Mouse (Mus musculus) CH12.LX (cell line): Measurements from ENCODE around the gene Lcn10. TPM values are rescaled to one million over a fixed set of nuclear protein-coding genes. Genes with fewer than 3 reads are reported as not detected.
"Not testable (repeated sequence)": the region's sequence is repeated elsewhere in the genome, so short reads cannot be mapped to it uniquely, and the experiment has no call there.

Experiments used
- DNase-seq: peaks from one replicate; pipeline ENCODE4 v3.0.0-alpha.2; 2013; ENCODE audit errors: extremely low read depth
- H3K27ac ChIP-seq: 2 replicates; pipeline ENCODE4 v1.5.1; 2012; ENCODE audit warnings: low read depth, mild to moderate bottlenecking, control low read depth, moderate library complexity; ENCODE audit not compliant: insufficient read depth
- H3K27me3 ChIP-seq: replicated peaks from 2 replicates; pipeline ENCODE3; 2012; ENCODE audit warnings: inconsistent platforms
- H3K36me3 ChIP-seq, 2 experiments: replicated peaks in 1 of 2; 2 replicates each; pipeline versions ENCODE3 to v1.6.1; 2012; ENCODE audit warnings: inconsistent platforms in 1 of 2, low read length in 1 of 2, mild to moderate bottlenecking in 1 of 2, mixed read lengths in 1 of 2, moderate library complexity in 1 of 2; ENCODE audit not compliant: control insufficient read depth in 1 of 2, insufficient read depth in 1 of 2
- H3K4me1 ChIP-seq, 2 experiments: 2 replicates each; pipeline ENCODE4 v1.6.1; 2012; ENCODE audit warnings: inconsistent platforms in 1 of 2, moderate library complexity in 1 of 2; ENCODE audit not compliant: insufficient read depth in 2 of 2, control insufficient read depth in 1 of 2
- H3K4me2 ChIP-seq: 2 replicates; pipeline ENCODE4 v1.6.1; 2012; ENCODE audit warnings: low read depth, mild to moderate bottlenecking, control low read depth; ENCODE audit not compliant: poor library complexity, insufficient read depth, severe bottlenecking
- H3K4me3 ChIP-seq, 3 experiments: fragments of 150-350 bp in 1 of 3; sonication (generic) in 1 of 3; replicated peaks in 1 of 3; 2 replicates each; pipeline versions ENCODE3 to v1.5.1; 2011 to 2012; ENCODE audit warnings: low read depth in 2 of 3, low read length in 2 of 3, mild to moderate bottlenecking in 2 of 3, moderate library complexity in 2 of 3, control low read depth in 1 of 3, improper control_type of control experiment in 1 of 3, inconsistent platforms in 1 of 3, mixed read lengths in 1 of 3; ENCODE audit not compliant: poor library complexity in 1 of 3
- H3K79me2 ChIP-seq: replicated peaks from 2 replicates; pipeline ENCODE4 v1.6.1; 2012; ENCODE audit warnings: mild to moderate bottlenecking, moderate library complexity; ENCODE audit not compliant: control insufficient read depth, poor library complexity, insufficient read depth, severe bottlenecking; ENCODE audit errors: extremely low read depth
- H3K9ac ChIP-seq: 2 replicates; pipeline ENCODE4 v1.6.1; 2012; ENCODE audit warnings: low read depth, mild to moderate bottlenecking, control low read depth, moderate library complexity; ENCODE audit not compliant: insufficient read depth
- H3K9me3 ChIP-seq: replicated peaks from 2 replicates; pipeline ENCODE3; 2012; ENCODE audit warnings: low read length, inconsistent platforms, mixed read lengths
- CHD2 ChIP-seq: IDR thresholded peaks from 2 replicates; pipeline ENCODE4 v1.6.1; 2011; ENCODE audit warnings: low read length, improper control_type of control experiment
- CTCF ChIP-seq, 2 experiments: IDR thresholded peaks in 1 of 2; conservative IDR thresholded peaks in 1 of 2; 2 replicates each; pipeline ENCODE4 v1.5.1; 2011 to 2012; ENCODE audit warnings: low read depth in 2 of 2, low read length in 2 of 2, improper control_type of control experiment in 1 of 2, inconsistent platforms in 1 of 2, mild to moderate bottlenecking in 1 of 2, moderate library complexity in 1 of 2
- E2F4 ChIP-seq: IDR thresholded peaks from 2 replicates; pipeline ENCODE4 v1.6.1; 2011; ENCODE audit warnings: low read depth, low read length, improper control_type of control experiment; ENCODE audit not compliant: insufficient replicate concordance
- KAT2A ChIP-seq: IDR thresholded peaks from 2 replicates; pipeline ENCODE4 v1.6.1; 2012; ENCODE audit warnings: low read length, improper control_type of control experiment, inconsistent platforms; ENCODE audit not compliant: insufficient replicate concordance
- MAFK ChIP-seq: IDR thresholded peaks from 2 replicates; pipeline ENCODE4 v1.6.1; 2011; ENCODE audit warnings: low read length, improper control_type of control experiment; ENCODE audit not compliant: insufficient replicate concordance
- RAD21 ChIP-seq: IDR thresholded peaks from 2 replicates; pipeline ENCODE4 v1.6.1; 2011; ENCODE audit warnings: low read depth, mild to moderate bottlenecking, low read length, improper control_type of control experiment, moderate library complexity
- SMC3 ChIP-seq: IDR thresholded peaks from 2 replicates; pipeline ENCODE4 v1.6.1; 2011; ENCODE audit warnings: low read depth, low read length, improper control_type of control experiment
- dilution Hi-C: fragments of 300-500 bp; cut with MboI; formaldehyde crosslinking; loops from 2 replicates; pipeline ENCODE4 v1.14.3; 2020; ENCODE audit warnings: low sequenced_read_pairs; ENCODE audit not compliant: extremely low pct_unique_long_range_greater_than_20kb, extremely low pct_ligation_motif_present
- in situ Hi-C: fragments of 300-500 bp; cut with MboI; formaldehyde crosslinking; loops from 3 replicates; pipeline ENCODE4 v1.14.3; 2019; ENCODE audit warnings: low sequenced_read_pairs, low pct_ligation_motif_present, low pct_unique_long_range_greater_than_20kb, mixed read lengths
- polyA plus RNA-seq: library from polyadenylated mRNA; unstranded; fragments of >175 nt; gene quantifications from 2 replicates; pipeline ENCODE4 v1.2.1, GENCODE M21; 2012; ENCODE audit warnings: low read depth; ENCODE audit not compliant: insufficient read length
- total RNA-seq, 2 experiments: library from RNA; depleted of rRNA; stranded (reverse); fragments of 300-350 nt in 1 of 2; fragments of >200 nt in 1 of 2; gene quantifications; 2 replicates each; pipeline ENCODE4 v1.2.3; 2012 to 2014

Gene Lcn10
- total and polyA plus RNA-seq, 3 experiments = not detected

DNA sequence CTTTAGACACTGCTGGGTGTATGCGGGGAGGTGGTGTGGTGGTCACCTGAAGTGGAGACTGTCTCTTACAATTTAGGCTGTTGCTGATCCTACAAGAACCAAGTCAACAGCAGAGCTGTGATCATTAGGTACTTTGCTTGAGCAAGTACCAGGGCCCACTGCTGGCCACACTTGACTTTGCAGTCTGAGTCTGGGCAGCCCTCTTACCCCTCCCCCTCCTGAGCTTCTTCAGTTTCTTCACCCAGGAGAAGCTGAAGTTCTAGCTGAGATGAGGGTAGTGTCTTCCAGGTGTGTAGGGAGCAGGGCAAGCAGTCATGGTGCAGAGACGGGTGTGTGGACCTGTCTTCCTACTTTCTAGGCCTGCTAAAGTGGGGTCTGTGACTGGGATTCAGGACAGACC lies 25.6 kb downstream of the Lcn10 start:
- H3K9me3 ChIP-seq = no peaks in the 10 kb centered on the region
- peaks cover 0 to 9% of the 10 kb centered on the region in 2 experiments for H3K36me3 ChIP-seq
- in situ Hi-C loops = no loop called here
- H3K79me2 ChIP-seq = no peaks in the 10 kb centered on the region
- peak; percentile 71 for DNase-seq
- no peak overlapping the region for H3K4me2 ChIP-seq
- TF ChIP-seq CHD2 = peak; percentile 75
- TF ChIP-seq CTCF (conservative IDR thresholded peaks at IDR 0.05 in 1 of 2, IDR thresholded peaks at IDR 0.05 in 1 of 2; ENCODE audit: low read depth in 2 of 2, low read length in 2 of 2) = peak; percentile 31 to 65; a peak in 3 of 4 replicates
- peak; percentile 41 for TF ChIP-seq SMC3
- TF ChIP-seq MAFK = no peak
- no peak for TF ChIP-seq KAT2A
- no peak for TF ChIP-seq E2F4
- peak; percentile 22 for TF ChIP-seq RAD21
- H3K27me3 ChIP-seq = peaks cover 11% of the 10 kb centered on the region
- peak overlapping the region in 2 of 3 experiments; percentile 27 to 59 for H3K4me3 ChIP-seq
- dilution Hi-C loops = no loop called here
- H3K27ac ChIP-seq = no peak overlapping the region
- peaks cover 0 to 12% of the 10 kb centered on the region in 2 experiments; a peak in 2 of 4 replicates for H3K4me1 ChIP-seq
- H3K9ac ChIP-seq = no peak overlapping the region

DNA sequence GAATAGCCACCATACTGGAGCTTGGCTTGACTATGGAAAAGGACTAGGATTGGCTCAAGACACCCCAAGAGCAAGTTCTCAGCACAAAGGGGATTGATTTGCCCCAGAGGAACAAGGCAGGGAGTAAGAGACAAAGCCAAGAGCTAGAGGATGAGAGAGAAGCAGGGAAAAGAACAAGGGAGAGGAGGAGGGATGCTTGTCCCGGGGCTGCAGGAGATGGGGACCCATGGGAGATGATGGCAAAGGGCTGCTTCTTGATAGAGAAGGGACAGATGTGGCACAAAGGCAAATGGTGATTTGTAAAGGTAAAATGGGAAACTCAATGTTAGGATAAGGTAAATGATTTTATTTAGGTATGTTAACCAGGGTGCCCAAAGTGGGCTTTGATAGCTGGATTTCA lies 26.5 kb downstream of the Lcn10 start:
- H3K79me2 ChIP-seq, H3K36me3 ChIP-seq, H3K4me3 ChIP-seq, H3K9me3 ChIP-seq, H3K9ac ChIP-seq, H3K4me2 ChIP-seq, H3K27me3 ChIP-seq, dilution Hi-C loops, in situ Hi-C loops, DNase-seq, H3K27ac ChIP-seq: not testable (repeated sequence)
- H3K4me1 ChIP-seq = peaks cover 0 to 12% of the 10 kb centered on the region in 2 experiments; a peak in 2 of 4 replicates

DNA sequence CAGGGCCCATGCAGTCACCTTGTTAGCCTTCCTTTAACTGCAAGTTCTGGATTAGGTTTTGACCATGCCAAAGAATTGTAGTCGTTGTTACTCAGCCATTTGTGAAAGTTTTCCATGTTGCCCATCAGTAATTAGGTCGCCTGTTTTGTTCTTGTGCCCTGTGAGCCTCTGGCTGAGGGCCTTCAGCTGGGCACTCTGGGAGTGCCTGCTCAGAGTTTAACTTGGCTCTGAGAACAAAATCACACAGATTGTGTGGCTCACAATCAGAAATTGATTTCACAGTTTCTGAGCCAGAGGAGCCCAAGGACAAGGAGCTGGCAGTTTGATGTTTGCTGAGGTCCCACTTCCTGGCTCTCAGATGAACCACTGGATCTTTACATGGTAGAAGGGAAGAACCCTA lies 27.3 kb downstream of the Lcn10 start:
- H3K27ac ChIP-seq, dilution Hi-C loops: not testable (repeated sequence)

DNA sequence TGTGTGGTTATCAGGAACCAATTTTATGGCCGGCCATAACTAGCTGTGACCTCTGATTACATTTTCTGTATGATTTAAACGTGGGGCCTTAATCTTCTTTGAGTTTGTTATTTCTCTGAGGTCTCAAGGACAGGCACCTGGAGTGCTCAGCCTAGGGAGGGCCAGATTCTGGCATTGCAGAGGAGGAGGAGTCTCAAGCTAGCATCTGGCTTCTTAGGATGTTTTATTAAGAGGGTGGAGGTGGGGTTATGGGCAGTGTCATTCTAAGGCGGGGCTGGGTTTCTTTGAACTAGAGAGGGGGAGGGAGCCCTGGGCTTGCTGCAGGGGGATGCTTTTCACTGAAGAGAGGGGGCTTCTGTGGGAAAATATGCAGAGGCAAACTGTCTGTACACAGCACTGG lies 29.1 kb downstream of the Lcn10 start:
- dilution Hi-C loops = not testable (repeated sequence)

More for the DNA sequence above, 27.3 kb downstream of the Lcn10 start:
- H3K4me2 ChIP-seq, DNase-seq, H3K36me3 ChIP-seq, in situ Hi-C loops, H3K27me3 ChIP-seq, H3K79me2 ChIP-seq, H3K4me3 ChIP-seq, H3K9ac ChIP-seq, H3K9me3 ChIP-seq: not testable (repeated sequence)
- H3K4me1 ChIP-seq = peaks cover 0 to 12% of the 10 kb centered on the region in 2 experiments; a peak in 2 of 4 replicates

More for the DNA sequence above, 29.1 kb downstream of the Lcn10 start:
- H3K27me3 ChIP-seq, H3K4me2 ChIP-seq, H3K4me3 ChIP-seq, H3K9me3 ChIP-seq, H3K79me2 ChIP-seq, H3K36me3 ChIP-seq, H3K9ac ChIP-seq, H3K27ac ChIP-seq, in situ Hi-C loops, DNase-seq: not testable (repeated sequence)
- H3K4me1 ChIP-seq = peaks cover 0 to 12% of the 10 kb centered on the region in 2 experiments; a peak in 2 of 4 replicates
